Mouse (Mus musculus): Measurements from ENCODE around the gene Elavl4. TPM values are rescaled to one million over a fixed set of nuclear protein-coding genes. Genes with fewer than 3 reads are reported as not detected.

Gene Elavl4
- polyA plus RNA-seq (2017; shearing (Covaris generic)) = not detected

GRCm38 (mm10) chr4:110351178-110352000 lies at the start of gene Elavl4:
TSS of gene Elavl4 (minus strand) at chr4:110351909.

GRCm38 (mm10) chr4:110397618-110398045 lies 45.9 kb upstream of the Elavl4 start, which contains the start of gene Agbl4:
TSS of gene Agbl4 (plus strand) at chr4:110397661.

Other genes with a start within 250 kb of the Elavl4 start
- not detected for gene Agbl4, start 45.8 kb upstream of the Elavl4 start, polyA plus RNA-seq (2017; shearing (Covaris generic))